Mouse (Mus musculus) layer of hippocampus, postnatal 10 days (tissue): ENCODE results near the gene Ugt1a9. TPM values are rescaled to one million over a fixed set of nuclear protein-coding genes. Genes with fewer than 3 reads are reported as not detected.

Experiments
- DNase-seq, 2 experiments: peaks; one replicate each; pipeline ENCODE4 v3.0.0; 2021; ENCODE audit warnings: low spot score in 2 of 2
- total RNA-seq, 2 experiments: library from RNA; stranded (reverse); gene quantifications; 2 replicates each; pipeline ENCODE4 v1.2.3; 2021

Ugt1a9 gene
- total RNA-seq, 2 experiments from 2014 or later = not detected

DNA sequence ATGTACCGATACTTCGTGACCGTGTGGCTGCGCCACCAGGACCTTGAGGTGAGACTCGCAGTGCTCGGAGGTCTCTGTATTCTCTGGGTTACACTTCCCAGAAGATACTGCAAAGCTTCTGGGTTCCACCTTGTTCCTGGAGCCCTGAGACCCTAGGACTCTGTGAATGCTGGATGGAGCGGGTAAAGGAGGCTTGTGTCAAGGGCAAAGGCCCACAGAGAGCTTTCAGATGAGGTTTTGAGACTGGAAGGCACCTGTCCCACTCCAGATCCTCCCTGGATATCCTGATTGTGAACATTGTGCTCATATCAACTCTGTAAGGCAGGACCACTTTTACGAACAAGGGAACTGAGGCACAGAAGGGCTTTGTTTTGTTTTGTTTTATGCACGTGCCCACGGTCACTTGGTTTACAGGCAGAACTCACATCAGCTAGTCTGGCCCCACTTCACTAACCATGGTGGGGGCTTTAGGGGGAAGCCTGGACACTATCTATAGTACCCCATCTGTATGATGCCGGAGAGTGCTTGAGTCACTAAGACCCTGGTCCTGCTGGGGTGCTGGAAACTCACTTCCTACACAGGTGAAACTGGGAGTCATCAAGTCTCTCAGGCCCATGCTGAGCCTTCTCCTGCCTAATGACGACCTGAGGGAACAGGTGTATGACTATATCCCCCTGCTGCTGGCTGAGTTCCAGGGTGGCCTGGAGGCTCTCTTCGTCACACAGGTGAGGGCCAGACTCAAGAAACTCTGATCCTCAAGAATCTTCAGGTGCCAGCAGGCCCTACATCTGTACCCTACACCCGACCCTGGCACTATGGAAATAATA lies 163.0 kb downstream of the Ugt1a9 start:
- no peak for DNase-seq

DNA sequence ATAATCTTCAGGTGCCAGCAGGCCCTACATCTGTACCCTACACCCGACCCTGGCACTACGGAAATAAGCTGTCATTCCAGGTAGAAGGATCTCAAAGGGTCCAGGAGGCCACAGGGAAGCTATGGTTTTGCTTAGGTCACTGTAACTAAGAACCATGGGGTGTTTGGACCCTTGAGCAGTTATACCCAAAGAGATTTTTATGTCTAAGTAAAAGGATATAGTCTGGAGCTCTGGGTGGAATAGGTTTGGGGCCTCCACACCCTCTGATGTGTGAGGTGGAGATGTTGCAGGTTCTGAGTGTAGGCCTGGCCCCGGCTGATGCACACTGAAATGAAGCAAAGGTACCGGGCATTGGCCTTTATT lies 163.6 kb downstream of the Ugt1a9 start:
- no peak for DNase-seq

DNA sequence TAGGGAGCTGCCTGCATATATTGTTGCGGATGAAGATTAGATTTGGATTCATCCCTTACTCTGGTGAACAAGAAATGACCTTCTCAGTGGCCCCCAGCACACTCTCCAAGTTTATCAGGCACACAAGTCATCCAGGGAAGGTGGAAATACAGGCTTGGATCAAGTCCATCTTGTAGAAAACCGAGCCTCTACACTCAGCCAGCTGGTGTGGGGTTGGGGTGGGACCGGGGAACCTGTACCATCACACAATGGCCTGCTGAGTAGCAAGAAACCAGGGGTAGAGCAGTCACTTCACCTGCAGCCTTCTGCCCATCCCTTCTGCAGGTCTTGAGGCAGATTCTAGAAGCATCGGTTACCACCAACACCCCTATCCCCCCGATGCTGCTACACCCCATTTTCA lies 164.0 kb downstream of the Ugt1a9 start:
- DNase-seq = no peak

DNA sequence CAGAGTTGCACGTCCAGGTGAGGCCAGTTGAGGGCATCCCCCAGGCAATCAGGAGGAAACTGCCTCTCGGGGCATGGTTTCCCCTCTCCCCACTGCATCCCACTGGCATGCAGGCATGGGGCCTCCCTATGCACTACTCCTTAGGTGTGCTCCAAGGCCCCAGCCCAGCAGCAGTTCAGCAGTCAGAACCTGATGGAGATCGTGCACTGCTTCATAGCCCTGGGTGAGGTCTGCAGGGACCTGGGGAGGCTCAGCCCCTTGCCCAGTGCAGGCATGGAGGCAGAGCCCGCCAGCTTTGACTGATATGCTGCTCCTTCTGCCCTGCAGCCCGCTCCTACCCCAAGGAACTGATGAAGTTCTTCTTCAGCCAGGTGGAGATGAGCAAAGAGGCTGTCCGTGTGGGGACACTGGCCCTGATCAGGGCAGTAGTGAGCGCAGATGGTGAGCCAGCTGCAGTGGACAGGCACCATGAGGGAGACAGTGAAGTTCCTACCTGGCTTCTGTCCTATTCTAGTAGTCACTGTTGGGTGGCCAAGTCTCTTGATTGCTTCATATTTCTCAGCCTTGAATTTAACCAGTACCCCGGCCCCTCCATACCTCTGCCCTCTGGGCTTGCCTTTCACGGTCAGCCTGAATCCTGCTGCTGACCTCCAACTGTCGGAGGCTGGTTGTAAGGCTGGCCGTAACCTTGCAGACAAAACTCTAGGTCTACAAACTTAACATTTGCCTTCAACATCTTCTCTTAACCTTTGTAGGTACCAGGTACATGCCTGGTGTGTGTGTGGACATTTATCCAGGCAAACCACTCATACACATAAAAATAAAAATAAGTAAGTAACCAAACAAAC lies 164.7 kb downstream of the Ugt1a9 start:
- no peak for DNase-seq

DNA sequence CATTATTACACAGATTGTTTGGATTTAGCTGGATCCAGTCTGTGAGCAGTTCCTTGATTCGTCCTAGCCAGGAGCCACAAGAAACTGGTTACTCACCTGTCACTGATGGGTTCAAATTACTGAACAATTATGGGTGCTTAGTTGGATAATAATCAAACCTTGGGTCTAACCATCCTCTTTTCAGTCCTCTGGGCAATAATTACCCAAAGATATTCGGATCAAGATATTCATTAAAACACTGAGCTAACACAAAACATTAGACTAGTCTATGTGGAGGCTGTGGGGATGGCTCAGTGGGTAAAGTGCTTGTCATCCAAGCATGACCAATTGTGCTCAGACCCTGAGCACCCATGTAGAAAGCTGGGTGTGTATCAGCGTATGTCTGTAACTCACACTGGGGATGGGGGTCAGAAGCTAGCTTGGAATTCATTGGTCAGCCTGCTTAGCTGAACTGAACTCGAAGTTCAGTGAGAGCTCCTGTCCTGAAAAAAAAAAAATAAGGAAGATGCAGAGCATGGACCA lies 165.4 kb downstream of the Ugt1a9 start:
- DNase-seq = no peak

DNA sequence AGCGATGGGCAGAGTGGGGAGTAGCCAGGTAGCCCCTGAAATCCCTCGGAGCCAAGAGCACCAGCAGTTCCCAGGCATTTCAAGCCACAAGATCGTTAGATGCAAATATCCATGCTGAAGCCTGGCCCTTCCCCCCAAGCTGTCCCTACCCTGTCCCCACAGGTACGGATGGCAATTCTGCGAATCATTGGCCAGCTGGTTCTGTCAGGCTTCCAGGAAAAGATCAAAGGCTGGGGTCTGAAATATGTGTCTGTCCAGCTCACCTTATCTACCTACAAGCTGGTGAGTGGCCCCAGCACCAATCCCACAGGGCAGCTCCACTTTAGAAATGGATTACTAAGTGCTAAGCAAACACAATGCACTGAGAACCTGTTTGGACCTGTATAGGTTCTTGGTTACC lies 166.7 kb downstream of the Ugt1a9 start:
- no peak for DNase-seq

DNA sequence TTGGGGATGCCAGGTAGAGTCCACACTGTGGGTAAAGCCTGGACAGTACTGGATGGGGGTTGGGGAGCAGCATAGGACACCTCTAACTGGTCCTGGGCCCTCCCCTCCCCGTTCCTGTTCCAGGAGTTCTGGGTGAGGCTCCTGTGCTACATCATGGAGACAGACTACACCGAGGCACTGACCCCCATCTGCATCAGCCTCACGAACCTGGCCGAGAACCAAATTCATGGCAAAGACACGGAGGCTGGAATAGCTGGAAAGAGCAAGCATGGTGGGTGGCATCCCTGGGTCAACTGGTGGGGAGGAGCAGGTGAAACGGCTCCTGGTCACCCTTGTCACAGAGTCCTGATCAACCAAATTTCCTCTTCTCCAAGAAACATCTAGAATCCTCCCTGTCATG lies 168.2 kb downstream of the Ugt1a9 start:
- no peak for DNase-seq

DNA sequence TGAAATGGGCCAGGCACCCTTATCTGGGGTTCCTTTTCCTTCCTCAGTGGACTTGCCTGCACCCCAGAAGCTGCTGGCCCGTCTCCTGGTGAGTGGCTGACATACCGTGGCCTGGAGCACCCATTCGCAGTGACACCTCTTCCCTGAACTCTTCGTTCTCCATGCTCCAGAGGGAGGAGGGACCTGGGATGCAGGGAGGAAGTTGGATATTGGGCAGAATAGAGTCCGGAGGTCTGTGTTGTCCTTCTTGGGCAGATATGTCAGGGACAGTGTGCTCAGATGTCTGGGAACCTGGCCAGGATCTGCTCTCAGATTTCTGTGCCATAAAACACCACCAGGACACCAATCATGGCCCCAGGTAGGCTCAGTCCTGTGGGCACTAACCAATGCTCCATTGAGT lies 169.5 kb downstream of the Ugt1a9 start:
- no peak for DNase-seq

DNA sequence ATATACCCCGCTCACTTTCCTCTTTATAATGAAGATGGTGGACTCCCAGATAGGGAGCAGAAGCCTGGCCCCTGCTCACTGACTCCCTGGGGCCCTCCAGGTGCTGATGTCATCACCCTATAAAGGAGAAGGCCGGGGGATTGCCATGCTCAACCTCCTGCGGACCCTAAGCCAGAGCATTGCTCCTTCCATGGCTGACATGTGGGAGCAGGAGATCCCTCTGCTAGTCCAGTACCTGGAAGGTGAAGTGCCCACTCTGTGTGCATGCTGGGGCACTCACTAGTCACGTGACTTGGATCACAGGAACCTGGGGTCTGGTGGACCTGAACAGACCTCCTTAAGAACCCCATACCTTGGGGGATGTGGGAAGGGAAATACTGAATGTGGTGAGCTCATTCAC lies 170.0 kb downstream of the Ugt1a9 start:
- DNase-seq = no peak

DNA sequence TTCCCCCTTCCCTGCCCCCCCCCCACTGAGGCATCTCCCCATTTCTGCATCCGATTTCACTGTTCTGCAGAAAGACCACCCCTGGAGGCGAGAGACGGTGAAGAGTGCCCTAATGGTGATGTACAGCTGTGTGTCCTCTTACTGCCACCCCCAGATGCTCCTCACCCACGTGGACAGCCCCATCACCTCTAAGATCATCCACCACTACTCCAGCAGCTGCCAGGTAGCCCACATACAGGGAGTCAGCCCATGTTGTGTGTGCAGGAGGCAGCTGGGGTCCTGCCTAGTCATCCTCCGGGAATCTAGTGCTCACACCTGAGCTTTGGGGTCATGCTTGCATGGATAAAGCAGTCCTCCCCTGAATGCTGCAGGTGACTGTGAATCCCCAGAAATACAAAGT lies 173.3 kb downstream of the Ugt1a9 start:
- DNase-seq = no peak

DNA sequence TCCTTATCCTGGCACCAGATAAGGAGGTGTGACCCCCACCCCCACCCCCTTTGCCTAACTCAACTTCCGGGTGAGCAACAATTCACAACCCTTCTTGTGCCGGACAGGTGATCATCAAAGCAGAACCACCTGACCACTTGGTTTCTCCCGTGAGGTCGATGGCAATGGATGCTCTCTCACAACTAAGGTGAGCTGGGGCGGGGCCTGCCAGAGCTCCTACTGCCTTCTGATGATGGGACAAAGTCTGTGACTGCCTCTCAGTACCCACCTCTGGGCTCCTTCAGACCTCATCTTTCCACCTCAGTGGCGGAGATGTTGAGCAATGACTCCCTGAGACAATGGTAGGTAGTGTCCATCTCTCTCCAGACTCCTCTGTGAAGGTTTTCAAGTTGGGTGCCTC lies 175.3 kb downstream of the Ugt1a9 start:
- DNase-seq = no peak

DNA sequence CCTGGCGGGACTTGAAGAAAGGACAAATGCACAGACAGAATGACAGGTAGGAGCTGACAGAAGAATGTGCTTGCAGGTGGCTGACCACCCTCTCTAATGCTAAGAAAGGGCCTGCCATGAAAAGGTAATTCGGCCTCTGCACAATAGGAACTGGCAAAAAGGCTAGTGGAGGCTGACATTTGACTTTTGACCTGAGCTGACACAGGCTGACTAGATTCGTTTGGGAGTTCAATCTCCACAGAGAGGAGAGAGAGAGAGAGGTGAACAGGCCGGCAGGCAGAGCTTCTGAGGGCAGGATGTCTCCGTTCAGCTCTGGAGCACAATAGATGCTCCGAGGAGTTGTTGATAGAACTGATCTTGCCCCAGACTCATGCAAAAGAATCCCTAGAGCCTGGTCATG lies 175.8 kb downstream of the Ugt1a9 start:
- DNase-seq = no peak

DNA sequence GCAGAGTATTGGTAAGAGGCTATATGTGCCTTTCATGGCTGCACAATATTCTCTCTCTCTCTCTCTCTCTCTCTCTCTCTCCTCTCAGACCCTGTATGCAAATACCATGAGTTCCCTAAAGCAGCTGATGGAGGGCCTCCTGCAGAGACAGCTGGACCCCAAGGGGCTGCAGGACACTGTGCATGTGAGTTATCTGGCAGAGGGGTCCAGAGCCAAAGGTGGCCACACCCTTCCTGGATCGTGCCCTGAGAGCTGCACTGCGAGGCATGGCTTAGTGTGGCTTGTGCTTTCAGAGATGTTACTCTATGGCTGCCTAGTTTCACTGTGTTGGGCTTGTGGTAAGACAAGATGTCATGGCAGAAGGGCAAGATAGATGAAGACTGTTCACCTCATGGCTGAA lies 177.1 kb downstream of the Ugt1a9 start:
- DNase-seq = no peak

DNA sequence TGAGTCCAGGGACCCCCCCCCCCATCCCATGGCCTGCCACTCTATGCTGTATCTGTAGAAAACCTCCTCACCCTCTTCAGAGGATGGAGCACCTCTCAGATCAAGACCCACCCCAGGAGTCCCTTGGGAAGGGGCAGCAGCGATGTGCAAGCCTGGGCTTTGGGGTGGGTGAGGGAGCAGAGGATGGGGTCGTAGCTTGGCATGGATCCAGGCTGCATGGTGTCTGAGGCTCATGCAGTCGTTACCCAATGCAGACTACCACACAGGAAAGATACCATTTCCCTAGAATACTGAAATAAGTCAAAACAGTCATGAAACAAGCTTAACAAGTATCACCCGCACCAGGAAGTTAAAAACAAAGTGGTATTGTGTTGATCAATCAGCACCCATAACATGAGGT lies 178.1 kb downstream of the Ugt1a9 start:
- no peak for DNase-seq

DNA sequence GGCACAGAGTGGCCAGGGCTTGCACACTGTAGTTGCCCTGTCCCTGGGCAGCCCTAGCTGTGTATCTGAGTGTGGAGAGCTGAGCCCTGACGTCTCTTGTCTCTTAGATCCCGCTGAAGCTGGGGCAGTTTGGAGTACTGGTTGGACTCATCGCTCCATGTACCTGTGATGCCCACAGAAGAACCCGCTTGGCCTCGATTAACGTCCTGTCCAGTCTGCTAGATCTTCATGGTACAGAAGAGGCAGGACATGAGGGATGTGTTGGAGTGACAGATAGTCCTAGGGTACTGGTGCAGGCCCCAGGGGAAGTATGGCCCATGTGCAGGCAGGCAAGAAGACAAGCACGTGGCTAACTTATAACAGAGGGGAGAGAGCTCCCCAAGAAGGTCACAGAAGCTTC lies 179.0 kb downstream of the Ugt1a9 start:
- no peak for DNase-seq

DNA sequence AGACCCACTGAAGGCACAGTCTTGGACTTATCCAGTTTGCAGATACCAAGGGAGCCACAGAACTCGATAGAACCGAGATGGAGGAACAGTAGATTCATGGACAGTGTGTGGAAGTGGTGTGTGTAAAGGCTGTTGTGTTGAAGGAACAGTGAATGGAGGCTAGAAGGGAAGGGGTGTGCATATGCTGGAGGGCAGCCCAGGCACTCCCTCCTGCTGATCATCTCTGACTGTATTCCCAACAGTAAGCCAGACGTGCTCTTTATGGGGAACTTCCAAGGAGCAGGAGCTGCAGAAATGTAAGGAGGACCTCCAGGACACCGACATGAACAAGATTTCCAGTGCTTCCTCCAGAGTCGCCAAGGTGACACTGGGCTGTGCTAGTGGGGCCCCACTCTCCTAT lies 179.4 kb downstream of the Ugt1a9 start:
- DNase-seq = no peak

DNA sequence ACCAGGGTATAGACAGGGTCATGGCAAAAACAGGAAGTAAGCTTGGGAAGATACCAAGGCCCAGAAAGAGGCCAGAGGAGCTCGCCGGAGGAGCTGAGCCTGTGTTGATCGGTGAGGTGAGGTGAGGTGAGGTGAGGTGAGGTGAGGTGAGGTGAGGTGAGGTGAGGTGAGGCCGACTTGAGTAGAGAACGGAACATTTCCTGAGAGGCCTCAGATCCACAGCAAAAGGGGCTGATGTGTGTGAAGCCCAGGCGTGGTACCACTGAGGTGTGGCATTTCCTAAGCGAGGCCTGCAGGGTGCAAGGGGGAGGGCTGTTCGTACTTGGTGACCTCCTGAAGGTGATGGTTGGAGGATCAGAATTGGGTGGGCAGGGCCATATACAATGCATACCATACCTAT lies 182.5 kb downstream of the Ugt1a9 start:
- no peak for DNase-seq

DNA sequence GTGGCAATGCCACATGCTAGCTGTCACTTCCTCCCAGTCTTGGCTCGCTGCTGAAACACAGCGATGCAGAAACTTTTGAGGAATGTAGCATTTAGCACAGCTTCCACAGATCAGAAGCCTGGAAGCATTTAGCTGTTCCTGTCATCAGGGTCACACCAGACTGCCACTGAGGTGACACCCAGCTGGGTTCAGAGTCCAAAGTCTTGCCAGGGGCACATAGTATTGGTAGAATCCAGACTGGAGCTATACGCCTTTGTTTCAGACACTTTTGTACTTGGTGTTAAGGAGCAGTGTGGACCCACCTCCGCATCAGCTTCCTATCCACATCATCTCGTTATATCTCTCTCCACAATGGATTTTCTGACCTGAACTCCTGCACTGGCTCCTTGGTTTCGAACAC lies 182.9 kb downstream of the Ugt1a9 start:
- no peak for DNase-seq

DNA sequence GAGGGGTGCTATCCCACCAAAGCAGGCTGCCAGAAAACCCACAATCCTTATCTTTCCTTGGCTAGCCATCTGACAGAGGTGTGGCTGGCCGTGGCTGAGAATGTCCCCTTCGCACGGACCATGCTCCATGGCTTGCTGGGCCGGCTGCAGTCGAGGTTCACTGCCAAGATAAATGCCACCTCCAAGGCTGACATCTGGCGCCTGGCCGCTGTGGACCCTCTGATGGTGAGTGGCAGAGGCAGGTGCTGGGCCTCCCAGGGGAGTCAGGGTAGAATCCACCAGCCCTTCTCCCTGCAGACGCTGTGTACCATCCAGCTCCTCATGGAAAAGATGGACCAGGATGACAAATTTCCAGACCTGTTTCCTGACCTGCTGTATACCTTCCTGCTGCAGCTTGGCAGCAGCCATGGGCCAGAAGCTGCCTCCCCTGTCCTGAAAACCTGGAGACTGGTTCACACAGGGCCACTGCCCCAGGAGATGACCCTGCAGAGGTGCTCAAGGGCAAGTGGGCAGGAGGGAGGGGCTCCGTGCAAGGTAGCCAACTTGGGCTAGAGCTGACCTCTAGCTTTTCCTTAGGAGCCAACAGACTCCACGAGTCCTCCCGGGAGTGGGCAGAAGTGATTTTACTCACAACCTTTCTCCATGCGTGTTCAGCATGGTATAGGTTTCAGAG lies 184.3 kb downstream of the Ugt1a9 start:
- DNase-seq = peak in 1 of 2 experiments; percentile 49

DNA sequence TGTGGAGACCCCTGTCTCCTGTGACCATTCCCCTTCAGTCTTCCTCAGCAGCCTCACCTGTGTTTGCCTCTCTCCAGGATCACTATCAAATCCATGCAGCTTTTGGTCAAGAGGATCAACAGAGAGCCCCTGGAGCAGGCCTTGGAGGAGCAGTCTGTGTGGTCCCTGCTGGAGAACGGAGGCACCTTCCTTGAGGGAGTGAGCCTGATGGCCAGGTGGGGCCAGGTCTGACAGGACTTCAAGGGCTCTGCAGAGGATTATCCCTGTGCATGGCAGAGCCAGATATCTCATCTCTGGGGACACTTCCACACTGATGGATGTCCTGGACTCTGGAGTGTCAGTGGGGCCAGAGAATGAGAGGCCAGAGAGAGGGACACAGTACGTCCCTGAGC lies 184.9 kb downstream of the Ugt1a9 start:
- DNase-seq = no peak

DNA sequence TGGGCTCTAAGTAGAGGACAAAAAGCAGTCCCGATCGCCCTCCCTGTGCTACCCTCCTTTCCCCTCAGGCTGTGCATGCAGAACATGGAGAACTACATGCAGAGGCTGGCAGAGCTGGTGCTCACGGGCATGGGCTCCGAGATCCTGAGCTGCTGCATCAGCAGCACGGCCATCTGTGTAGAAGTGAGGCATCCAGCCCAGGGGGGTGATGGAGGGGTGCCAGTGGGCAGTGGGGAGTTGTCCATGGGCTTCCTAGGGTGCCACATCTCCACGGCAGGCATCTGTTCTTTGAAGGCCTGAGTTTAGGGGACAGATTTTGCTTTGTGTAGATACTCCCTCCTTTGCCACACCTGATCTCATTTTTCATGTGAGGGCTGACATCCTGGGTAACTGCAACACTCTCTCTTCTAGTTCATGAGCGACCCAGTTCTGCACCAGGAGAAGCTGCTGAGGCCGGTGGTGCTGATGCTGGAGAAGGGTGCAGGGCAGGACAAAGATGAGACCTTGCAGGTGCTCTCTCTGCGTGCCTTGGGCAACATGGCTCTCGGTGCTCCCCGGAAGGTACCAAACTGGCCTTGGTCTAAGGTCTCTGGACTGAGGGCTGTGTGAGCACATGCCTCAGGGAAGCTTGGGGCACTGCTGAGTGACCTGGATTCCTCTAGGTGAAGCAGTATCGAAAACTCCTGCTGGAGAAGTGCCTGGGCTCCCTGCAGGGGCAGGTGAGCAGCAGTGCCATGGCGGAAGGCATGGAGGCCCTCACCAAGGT lies 185.6 kb downstream of the Ugt1a9 start:
- peak; percentile 76 to 77 for DNase-seq
